Mouse (Mus musculus): ENCODE results near the gene Pim3. TPM values are rescaled to one million over a fixed set of nuclear protein-coding genes. Genes with fewer than 3 reads are reported as not detected.

Gene Pim3
- polyA plus RNA-seq, 1 experiment from 2014 or later: 64.1 TPM

Other genes starting within 250 kb of the Pim3 start
- 17.7 and 19.0 TPM in 2 replicates for gene Brd1, start 128.0 kb upstream of the Pim3 start, polyA plus RNA-seq (2015; fragmentation: Nextera tagmentation; extraction: Ambion mirVana)
- gene Zbed4, start 110.5 kb upstream of the Pim3 start, polyA plus RNA-seq (2015; fragmentation: Nextera tagmentation; extraction: Ambion mirVana): 15.0 and 16.2 TPM in 2 replicates
- 13.5 and 14.4 TPM in 2 replicates for gene Alg12, start 42.9 kb upstream of the Pim3 start, polyA plus RNA-seq (2015; fragmentation: Nextera tagmentation; extraction: Ambion mirVana)
- 99.5 and 110 TPM in 2 replicates for gene Creld2, start 42.5 kb upstream of the Pim3 start, polyA plus RNA-seq (2015; fragmentation: Nextera tagmentation; extraction: Ambion mirVana)
- gene Ttll8, start 92.2 kb downstream of the Pim3 start, polyA plus RNA-seq (2015; fragmentation: Nextera tagmentation; extraction: Ambion mirVana): not detected in 2 replicates
- 1.1 and 2.4 TPM in 2 replicates for gene Mlc1, start 116.8 kb downstream of the Pim3 start, polyA plus RNA-seq (2015; fragmentation: Nextera tagmentation; extraction: Ambion mirVana)
- 1.1 and 1.2 TPM in 2 replicates for gene Mov10l1, start 120.7 kb downstream of the Pim3 start, polyA plus RNA-seq (2015; fragmentation: Nextera tagmentation; extraction: Ambion mirVana)
- gene Panx2, start 197.5 kb downstream of the Pim3 start, polyA plus RNA-seq (2015; fragmentation: Nextera tagmentation; extraction: Ambion mirVana): 0.21 and 0.24 TPM in 2 replicates
- 48.9 and 50.2 TPM in 2 replicates for gene Trabd, start 212.9 kb downstream of the Pim3 start, polyA plus RNA-seq (2015; fragmentation: Nextera tagmentation; extraction: Ambion mirVana)
- 16.0 and 16.4 TPM in 2 replicates for gene Selenoo, start 226.9 kb downstream of the Pim3 start, polyA plus RNA-seq (2015; fragmentation: Nextera tagmentation; extraction: Ambion mirVana)

Data from lung, embryonic 16.5 days (tissue).